Mouse (Mus musculus) bone marrow macrophage, adult 2 months (primary cell): ENCODE measurements around the gene Adgrl3.

Experiments
- CTCF ChIP-seq: IDR thresholded peaks from 2 replicates; pipeline ENCODE4 v1.5.1; 2012; ENCODE audit warnings: low read depth, mild to moderate bottlenecking, low read length, moderate library complexity
- POLR2A ChIP-seq: IDR thresholded peaks from 2 replicates; pipeline ENCODE4 v1.6.1; 2012; ENCODE audit warnings: mild to moderate bottlenecking, low read depth, low read length, borderline replicate concordance

GRCm38 (mm10) chr5:81021006-81021320 lies 1.0 kb downstream of the Adgrl3 start:
- TF ChIP-seq CTCF, result no peak
- TF ChIP-seq POLR2A, result no peak
